Mouse (Mus musculus) urinary bladder, adult 18-20 months (tissue): ENCODE measurements around the gene Ctnnbl1.

Experiments
- DNase-seq, 2 experiments: peaks; one replicate each; pipeline ENCODE4 v3.0.0; 2022; ENCODE audit warnings: low spot score in 2 of 2, mixed read lengths in 2 of 2

The Ctnnbl1 gene

DNA sequence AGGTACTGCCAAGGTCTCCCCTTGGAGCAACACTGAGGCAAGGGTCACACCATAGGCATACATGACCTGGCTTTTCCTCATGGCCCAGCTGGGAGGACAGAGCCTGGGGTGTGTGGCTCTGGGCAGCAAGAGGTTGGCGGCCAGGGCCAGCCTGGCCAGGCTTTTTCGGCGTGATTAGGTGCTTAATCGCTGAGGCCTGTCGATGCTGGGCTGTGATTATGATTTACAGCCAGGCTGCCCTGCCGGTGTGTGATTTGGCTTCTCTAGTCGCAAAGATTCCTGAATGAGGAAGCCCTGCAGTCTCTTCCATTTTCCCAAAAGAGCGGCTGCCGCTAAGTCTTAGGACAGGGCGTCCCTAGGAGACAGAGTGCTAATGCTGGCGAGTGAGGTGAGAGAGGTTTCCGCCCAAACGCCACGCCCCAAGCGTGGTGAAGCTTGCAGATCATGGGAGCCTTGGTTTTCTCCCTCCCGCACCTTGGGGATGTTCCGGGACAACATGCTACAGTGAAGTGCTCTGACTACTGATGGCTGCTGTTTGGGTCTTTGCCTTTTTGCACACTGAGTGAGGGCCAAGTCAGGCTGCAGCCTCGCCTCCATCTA lies 203.5 kb downstream of the Ctnnbl1 start:
- no peak for DNase-seq
